Mouse (Mus musculus): ENCODE data around the gene Stard13.

Stard13 gene

GRCm38 (mm10) chr5:151002051-151002450 is 231.6 kb downstream of the Stard13 start:
- DNase-seq = no peak

DNA sequence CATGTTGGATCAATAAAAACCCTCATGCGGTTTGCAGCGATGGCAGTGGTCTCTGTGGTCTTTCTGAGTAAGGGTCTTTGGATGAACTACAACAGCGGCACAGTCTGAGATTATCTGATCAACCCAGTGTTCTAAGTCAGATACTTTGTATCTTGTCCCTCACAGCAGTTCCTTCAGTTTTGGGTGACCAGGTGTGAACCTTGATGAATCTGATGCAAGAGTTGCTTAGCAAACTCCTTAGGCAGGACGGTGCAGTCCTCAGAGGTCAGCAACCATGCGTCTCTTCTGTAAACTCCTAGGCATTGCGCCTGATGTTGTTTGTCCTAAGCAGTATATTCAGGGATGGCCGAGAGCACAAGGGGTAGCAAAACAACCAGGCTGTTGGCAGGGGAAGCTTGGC is 232.5 kb downstream of the Stard13 start:
- DNase-seq = no peak

DNA sequence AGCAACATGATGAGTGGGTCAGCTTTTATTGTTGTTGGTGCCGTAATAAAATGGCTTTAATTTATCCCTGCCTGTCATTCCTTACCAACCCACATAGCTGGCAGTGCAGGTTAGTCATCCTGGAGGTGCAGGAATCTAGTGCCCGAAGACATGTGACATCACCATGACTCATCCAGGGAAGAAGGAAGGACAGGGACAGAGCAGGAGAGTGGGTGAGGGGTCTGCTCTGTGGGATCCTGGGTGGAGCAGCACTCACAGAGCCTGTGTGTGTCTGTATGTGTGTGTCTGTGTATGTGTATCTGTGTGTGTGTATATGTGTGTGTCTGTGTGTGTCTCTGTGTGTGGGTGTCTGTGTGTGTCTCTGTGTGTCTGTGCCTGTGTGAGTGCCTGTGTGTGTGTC is 237.1 kb downstream of the Stard13 start:
- DNase-seq = no peak

GRCm38 (mm10) chr5:150994096-150994495 is 239.5 kb downstream of the Stard13 start:
- no peak for DNase-seq
